Mouse (Mus musculus): Measurements from ENCODE around the gene Ap4s1. TPM values are rescaled to one million over a fixed set of nuclear protein-coding genes. Genes with fewer than 3 reads are reported as not detected.

Gene Ap4s1
- polyA plus RNA-seq, 1 experiment = 4.4 TPM

GRCm38 (mm10) chr12:51701723-51702122 is 10.9 kb downstream of the Ap4s1 start:
- no peak for DNase-seq (ENCODE audit: low read depth, low spot score)

GRCm38 (mm10) chr12:51703859-51704258 is 13.0 kb downstream of the Ap4s1 start:
- DNase-seq (ENCODE audit: low read depth, low spot score) = no peak
- WGBS = 87% methylated on average over 1 of the region's 1 CpGs

DNA sequence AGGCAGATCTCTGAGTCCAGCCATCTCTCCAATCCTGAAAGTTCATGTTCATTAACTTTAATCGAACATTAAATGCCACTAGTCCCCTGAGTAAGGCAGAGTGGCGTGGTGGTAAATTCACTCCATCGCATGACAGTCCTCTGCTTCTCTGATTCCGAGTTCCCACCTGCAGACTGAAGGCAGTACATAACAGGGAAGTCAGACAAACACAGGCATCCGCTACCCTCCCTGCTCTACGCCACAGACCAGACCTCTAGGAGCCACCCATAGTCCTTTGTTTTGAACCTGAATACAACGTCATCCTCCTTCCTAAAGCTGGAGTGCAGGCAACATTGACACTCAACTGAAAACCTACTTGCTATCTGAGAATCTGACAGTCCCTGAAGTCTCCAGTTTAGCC is 13.7 kb downstream of the Ap4s1 start:
- 85% methylated on average over 7 of the region's 7 CpGs for WGBS
- no peak for DNase-seq (ENCODE audit: low read depth, low spot score)

- 61% methylated on average over 12 of the region's 12 CpGs for WGBS
- no peak for DNase-seq (ENCODE audit: low read depth, low spot score)
Observed at GRCm38 (mm10) chr12:51705778-51706177, 14.9 kb downstream of the Ap4s1 start.

GRCm38 (mm10) chr12:51706673-51707235 is 15.9 kb downstream of the Ap4s1 start:
- 66% methylated on average over 5 of the region's 5 CpGs for WGBS
- DNase-seq (ENCODE audit: low read depth, low spot score) = no peak

- no peak for DNase-seq (ENCODE audit: low read depth, low spot score)
- WGBS = 76% methylated on average over 14 of the region's 14 CpGs
Observed at GRCm38 (mm10) chr12:51708941-51709686, 18.3 kb downstream of the Ap4s1 start.

DNA sequence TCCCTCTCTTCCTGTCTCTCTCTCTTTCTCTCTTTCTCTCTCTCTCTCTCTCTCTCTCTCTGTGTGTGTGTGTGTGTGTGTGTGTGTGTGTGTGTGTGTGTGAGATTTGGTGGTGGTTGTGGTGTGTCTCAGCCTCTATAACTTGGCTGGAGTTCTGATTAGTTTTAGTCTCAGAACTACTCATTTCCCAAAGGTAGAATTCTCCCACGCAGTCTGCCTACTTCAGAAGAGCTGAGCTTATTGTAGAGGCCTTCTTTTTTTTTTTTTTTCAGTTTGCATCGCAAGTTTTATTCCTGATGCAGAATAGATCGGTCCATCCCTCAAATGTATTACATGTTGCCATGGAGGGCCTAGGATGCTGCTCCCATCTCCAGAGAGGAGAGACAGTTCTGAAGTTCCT is 18.9 kb downstream of the Ap4s1 start:
- WGBS = 77% methylated on average over 3 of the region's 3 CpGs
- DNase-seq (ENCODE audit: low read depth, low spot score) = no peak

GRCm38 (mm10) chr12:51710154-51710553 is 19.3 kb downstream of the Ap4s1 start:
- 76% methylated on average over 5 of the region's 5 CpGs for WGBS
- DNase-seq (ENCODE audit: low read depth, low spot score) = no peak

GRCm38 (mm10) chr12:51712685-51713084 is 21.9 kb downstream of the Ap4s1 start:
- no peak for DNase-seq (ENCODE audit: low read depth, low spot score)
- WGBS = 70% methylated on average over 1 of the region's 1 CpGs

- WGBS = 89% methylated on average over 6 of the region's 6 CpGs
- no peak for DNase-seq (ENCODE audit: low read depth, low spot score)
Observed at GRCm38 (mm10) chr12:51718617-51719016, 27.8 kb downstream of the Ap4s1 start.

DNA sequence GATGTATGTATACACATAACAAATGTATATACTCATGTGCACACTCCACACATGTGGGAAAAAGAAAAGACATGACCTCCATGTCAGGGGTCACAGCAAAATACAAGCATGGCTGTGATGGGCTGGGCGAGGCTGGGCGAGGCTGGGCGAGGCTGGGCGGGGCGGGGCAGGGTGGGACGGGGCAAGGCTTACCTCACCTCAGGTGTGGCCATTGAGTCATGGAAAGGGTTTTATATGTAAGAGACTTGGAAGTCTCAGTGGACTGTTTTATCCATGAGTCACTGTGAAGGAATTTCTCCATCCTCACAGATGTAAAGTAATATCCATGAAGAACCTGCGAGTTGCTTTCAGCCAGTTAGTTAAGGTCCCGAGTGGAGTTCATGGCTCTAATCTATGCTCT is 31.0 kb downstream of the Ap4s1 start:
- 61% methylated on average over 8 of the region's 8 CpGs for WGBS
- no peak for DNase-seq (ENCODE audit: low read depth, low spot score)

- WGBS = 54% methylated on average over 11 of the region's 11 CpGs
- no peak for DNase-seq (ENCODE audit: low read depth, low spot score)
Observed at GRCm38 (mm10) chr12:51729058-51729457, 38.2 kb downstream of the Ap4s1 start.

GRCm38 (mm10) chr12:51729827-51730226 is 39.0 kb downstream of the Ap4s1 start:
- no peak for DNase-seq (ENCODE audit: low read depth, low spot score)
- 95% methylated on average over 9 of the region's 9 CpGs for WGBS

DNA sequence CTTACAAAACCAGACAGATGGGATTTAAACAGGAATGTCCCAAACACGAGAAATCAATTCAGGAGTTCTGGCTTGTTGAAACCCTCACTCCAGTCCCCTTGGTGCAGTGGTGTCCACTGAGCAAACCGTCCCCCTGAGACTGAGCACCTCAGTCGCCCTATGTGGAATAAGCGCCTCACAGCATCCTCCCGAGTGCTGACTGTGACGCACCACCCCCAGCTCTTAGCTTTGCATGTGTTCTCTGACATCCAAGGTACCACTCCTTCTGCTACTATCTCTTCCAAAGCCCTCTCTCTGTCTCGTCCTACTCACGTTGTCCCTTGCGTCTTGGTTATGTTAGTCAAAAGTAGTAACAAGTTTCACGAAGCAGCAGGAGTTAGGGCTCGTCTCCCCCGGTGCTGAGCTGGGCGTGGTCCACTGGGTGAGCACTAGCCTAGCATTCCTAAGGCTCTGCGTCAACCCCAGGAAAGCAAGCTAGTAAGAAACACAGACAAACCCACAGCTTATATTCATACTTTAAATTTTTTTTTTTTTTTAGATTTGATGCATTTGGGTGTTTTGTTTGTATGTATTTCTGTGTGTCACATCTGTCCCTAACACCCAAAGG is 43.9 kb downstream of the Ap4s1 start:
- DNase-seq (ENCODE audit: low read depth, low spot score) = no peak
- 45% methylated on average over 14 of the region's 14 CpGs for WGBS

DNA sequence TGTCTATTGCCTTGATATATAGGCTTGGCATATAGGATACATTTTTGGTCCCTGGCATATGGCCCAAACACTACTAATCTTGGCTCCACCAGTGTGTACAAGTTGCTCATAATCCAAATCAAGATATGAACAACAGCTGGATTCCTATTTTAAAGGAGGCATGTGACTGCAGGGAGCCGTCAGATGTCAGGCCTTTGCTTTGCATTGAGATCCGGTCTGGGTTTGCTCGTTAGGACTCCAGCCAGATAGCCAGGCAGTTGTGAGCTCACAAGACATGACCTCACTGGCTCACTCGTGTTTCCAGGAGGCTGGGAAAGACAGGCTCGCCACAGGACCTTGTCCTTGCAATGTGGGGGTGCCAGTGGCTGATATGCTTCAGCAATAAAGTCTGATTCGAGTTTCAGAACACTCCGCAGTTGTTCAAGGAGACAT is 45.0 kb downstream of the Ap4s1 start:
- no peak for DNase-seq (ENCODE audit: low read depth, low spot score)
- WGBS = 22% methylated on average over 7 of the region's 7 CpGs

DNA sequence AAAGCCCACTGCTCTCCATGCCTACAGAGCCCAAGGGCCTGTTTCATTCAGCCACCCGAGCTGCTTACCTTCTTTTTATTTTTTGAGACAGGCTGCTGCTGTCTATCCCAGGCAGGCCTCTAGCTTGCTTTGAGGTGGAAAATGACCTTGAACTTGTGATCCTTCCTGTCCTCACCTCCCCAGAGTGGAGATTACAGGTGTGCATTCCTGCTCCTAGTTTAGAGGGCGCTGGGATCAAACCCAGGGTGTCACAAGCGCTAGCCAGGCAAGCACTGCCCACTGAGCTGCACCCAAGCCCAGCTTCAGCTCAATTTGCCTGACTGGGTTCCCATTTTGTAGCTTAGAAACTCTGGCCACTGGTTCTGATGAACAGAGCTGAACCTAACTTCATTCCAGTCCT is 45.5 kb downstream of the Ap4s1 start:
- no peak for DNase-seq (ENCODE audit: low read depth, low spot score)
- WGBS = 63% methylated on average over 3 of the region's 3 CpGs

DNA sequence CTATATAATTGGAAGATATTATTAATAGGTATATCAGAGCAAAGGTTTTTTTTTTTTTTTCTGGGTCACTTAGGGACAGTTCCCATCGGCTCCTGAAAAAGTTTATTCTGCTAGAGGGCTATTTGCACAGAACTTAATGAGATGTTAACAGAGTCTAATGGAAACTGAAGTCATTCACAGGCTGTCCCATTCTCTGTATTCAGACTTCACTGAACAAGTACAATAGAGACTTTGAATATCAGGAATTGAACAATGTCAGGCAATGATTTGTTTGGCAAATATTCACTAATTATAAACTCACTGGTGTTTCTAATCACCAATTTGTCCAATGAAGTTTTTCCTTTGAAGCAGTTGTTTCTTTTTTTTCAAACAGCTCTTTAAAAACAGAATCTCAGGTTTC is 46.0 kb downstream of the Ap4s1 start:
- DNase-seq (ENCODE audit: low read depth, low spot score) = no peak
- WGBS = 63% methylated on average over 1 of the region's 1 CpGs

- 84% methylated on average over 6 of the region's 6 CpGs for WGBS
- no peak for DNase-seq (ENCODE audit: low read depth, low spot score)
Observed at GRCm38 (mm10) chr12:51741690-51742089, 50.9 kb downstream of the Ap4s1 start.

GRCm38 (mm10) chr12:51744957-51745356 is 54.1 kb downstream of the Ap4s1 start:
- no peak for DNase-seq (ENCODE audit: low read depth, low spot score)
- WGBS = 81% methylated on average over 6 of the region's 6 CpGs

GRCm38 (mm10) chr12:51747348-51747747 is 56.5 kb downstream of the Ap4s1 start:
- DNase-seq (ENCODE audit: low read depth, low spot score) = no peak
- WGBS = 87% methylated on average over 2 of the region's 2 CpGs

DNA sequence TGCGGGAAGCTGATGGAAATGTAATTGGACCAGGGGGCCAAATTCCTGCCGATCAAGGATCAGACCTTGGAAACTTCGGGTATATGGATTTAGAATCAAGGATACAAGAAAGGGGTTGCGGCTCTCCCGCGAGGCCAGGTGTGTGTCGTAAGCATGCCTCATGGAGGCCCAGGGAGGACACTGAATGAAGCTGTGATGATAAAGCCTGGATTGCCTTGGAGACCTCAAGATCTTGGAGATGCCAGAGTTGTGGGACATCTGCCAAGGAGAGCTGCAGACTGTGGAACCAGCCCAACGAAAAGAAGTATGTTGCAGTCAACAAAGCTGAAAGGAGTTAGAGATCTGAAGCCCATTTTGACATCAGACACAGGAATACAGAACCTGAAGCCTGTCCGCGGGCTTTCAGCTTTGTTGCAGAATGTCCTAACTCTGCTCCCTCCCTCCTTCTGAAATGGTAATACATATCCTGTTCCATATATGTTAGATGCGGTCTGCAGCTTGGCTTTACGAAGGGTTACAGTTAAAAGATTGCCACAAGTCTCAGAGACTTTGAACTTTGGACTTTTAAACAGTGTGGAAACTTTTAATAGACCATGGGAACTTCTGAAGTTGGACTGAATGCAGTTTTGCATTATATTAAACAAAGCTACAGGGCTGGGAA is 65.2 kb downstream of the Ap4s1 start:
- peak; percentile 35 for DNase-seq (ENCODE audit: low read depth, low spot score)
- WGBS = 57% methylated on average over 12 of the region's 12 CpGs

All from large intestine, adult 2 months (tissue).